Mouse (Mus musculus): ENCODE data around the gene Plekhm2. TPM values are rescaled to one million over a fixed set of nuclear protein-coding genes. Genes with fewer than 3 reads are reported as not detected.

Gene Plekhm2
- polyA plus RNA-seq, 1 experiment from 2014 or later, result 0.91 TPM

DNA sequence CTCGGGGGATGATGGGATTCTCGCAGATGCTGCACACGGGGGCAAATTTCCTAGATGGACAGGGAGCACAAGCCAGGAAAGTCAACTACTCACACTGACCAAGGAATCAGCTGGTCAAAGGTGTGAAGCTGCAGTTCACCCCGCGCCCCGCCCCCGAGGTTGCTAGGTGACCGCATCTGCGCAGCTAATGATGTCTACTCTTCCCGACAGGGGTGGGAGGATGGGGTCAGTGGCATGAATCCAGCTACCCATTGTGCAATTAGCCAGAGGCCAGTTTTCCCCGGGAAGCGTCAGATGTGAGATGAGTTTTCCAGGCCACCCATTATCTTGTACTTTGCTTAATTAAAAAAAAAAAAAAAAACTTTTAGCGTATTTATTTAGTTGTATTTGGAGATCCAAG, 83.6 kb downstream of the Plekhm2 start:
- DNase-seq, result no peak
- 76% methylated on average over 13 of the region's 13 CpGs for WGBS (ENCODE audit: insufficient replicate concordance)

DNA sequence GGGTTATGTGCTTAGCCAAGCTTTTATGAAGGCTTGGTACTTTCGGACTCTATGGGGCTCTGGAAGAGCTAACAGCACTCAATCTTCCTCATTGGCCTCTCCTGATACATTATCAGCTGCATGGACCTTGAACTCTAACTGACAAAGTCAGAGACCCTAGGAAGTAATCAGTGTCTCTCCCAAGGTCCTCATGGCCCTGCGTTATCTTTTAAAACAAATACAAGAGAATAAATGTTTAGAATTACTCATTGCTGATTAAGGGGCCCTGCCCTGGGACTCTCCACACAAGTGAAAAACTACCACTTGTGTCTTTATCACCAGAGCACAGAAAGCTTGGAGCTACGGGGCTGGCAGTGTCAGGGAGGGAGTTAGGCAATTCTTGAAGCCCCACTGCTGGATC, 85.9 kb downstream of the Plekhm2 start:
- Histone ChIP-seq H3K27ac (no peak overlapping the region), H3K36me3 (no peaks in the 10 kb centered on the region), H3K4me1 (replicated peaks) (peaks cover 19% of the 10 kb centered on the region), H3K4me2 (no peak overlapping the region), H3K27me3 (0 out of 2 replicates have a peak, but pooled peaks cover 3% of the 10 kb centered on the region), H3K4me3 (replicated peaks) (no peak overlapping the region), H3K9me3 (replicated peaks) (peaks cover 3% of the 10 kb centered on the region; the same call in 1 of the 2 replicates), H3K9ac (no peak overlapping the region)
- 6% methylated on average over 3 of the region's 3 CpGs for WGBS (ENCODE audit: insufficient replicate concordance)
- ATAC-seq (ENCODE audit: low read depth), result peak; percentile 80
- DNase-seq, result peak; percentile 39

More for the DNA sequence above, 83.6 kb downstream of the Plekhm2 start:
- Histone ChIP-seq H3K4me2 (no peak overlapping the region), H3K36me3 (no peaks in the 10 kb centered on the region), H3K4me1 (replicated peaks) (peaks cover 15% of the 10 kb centered on the region), H3K9ac (no peak overlapping the region), H3K27ac (no peak overlapping the region), H3K27me3 (no peaks in the 10 kb centered on the region), H3K4me3 (replicated peaks) (no peak overlapping the region), H3K9me3 (replicated peaks) (peaks cover 3% of the 10 kb centered on the region; the same call in 1 of the 2 replicates)
- no peak for ATAC-seq (ENCODE audit: low read depth)

DNA sequence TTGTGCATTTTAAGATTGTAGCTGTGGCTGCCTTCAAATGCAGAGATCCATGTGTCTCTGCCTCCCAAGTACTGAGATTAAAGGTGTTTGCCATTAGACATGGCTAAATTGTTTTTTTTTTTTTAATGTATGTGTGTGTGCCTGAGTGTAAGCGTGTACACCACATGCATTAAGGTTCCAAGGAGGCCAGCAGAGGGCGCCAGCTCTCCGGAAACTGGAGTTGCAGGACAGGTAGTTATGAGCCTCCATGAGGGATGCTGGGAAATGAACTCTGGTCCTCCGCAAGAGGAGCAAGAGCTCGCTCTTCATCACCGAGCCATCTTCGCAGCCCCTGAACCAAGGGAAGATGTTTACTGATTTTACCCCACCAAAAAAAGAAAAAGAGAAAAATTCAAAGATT, 87.8 kb downstream of the Plekhm2 start:
- Histone ChIP-seq H3K9me3 (replicated peaks) (peaks cover 3% of the 10 kb centered on the region; the same call in 1 of the 2 replicates), H3K4me3 (replicated peaks) (no peak overlapping the region), H3K4me1 (replicated peaks) (peaks cover 19% of the 10 kb centered on the region), H3K4me2 (no peak overlapping the region), H3K27ac (no peak overlapping the region), H3K36me3 (no peaks in the 10 kb centered on the region), H3K9ac (no peak overlapping the region), H3K27me3 (0 out of 2 replicates have a peak, but pooled peaks cover 13% of the 10 kb centered on the region)
- ATAC-seq (ENCODE audit: low read depth), result no peak
- no peak for DNase-seq
- 74% methylated on average over 7 of the region's 7 CpGs for WGBS (ENCODE audit: insufficient replicate concordance)

DNA sequence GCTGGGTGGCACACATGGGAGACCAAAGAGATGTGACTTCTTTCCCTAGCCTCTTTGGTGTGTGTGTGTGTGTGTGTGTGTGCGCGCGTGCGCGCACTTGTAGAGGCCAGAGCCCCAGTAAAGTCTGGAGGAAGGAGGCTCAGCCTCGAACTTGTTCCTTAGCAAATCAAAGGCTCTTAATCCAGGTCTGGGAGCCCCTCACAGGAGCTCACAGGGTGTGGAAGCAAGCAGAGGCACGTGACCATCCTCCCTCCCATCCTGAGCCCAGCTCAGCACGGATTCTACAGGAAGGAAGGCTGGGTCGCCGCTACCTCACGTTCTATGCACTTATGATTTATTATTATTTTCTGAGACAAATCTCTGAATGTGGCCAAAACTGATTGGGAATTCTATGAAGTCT, 88.3 kb downstream of the Plekhm2 start:
- no peaks in the 10 kb centered on the region for H3K36me3 ChIP-seq
- H3K4me3 ChIP-seq (replicated peaks), result no peak overlapping the region
- DNase-seq (no peak), ATAC-seq (ENCODE audit: low read depth) (no peak)
- H3K9me3 ChIP-seq (replicated peaks), result peaks cover 3% of the 10 kb centered on the region; the same call in 1 of the 2 replicates
- H3K27me3 ChIP-seq, result 0 out of 2 replicates have a peak, but pooled peaks cover 13% of the 10 kb centered on the region
- 76% methylated on average over 11 of the region's 11 CpGs for WGBS (ENCODE audit: insufficient replicate concordance)
- H3K27ac ChIP-seq, result no peak overlapping the region
- H3K4me2 ChIP-seq, result no peak overlapping the region
- no peak overlapping the region for H3K9ac ChIP-seq
- H3K4me1 ChIP-seq (replicated peaks), result peaks cover 20% of the 10 kb centered on the region

Other genes starting within 250 kb of the Plekhm2 start
- not detected in 2 replicates for gene Clcnkb, start 248.9 kb downstream of the Plekhm2 start, polyA plus RNA-seq (2015; fragmentation: Nextera tagmentation; extraction: Ambion mirVana)
- 0.03 and 0.23 TPM in 2 replicates for gene Hspb7, start 244.1 kb downstream of the Plekhm2 start, polyA plus RNA-seq (2015; fragmentation: Nextera tagmentation; extraction: Ambion mirVana)
- not detected in 2 replicates for gene Srarp, start 228.8 kb downstream of the Plekhm2 start, polyA plus RNA-seq (2015; fragmentation: Nextera tagmentation; extraction: Ambion mirVana)
- 9.5 and 11.4 TPM in 2 replicates for gene Zbtb17, start 220.2 kb downstream of the Plekhm2 start, polyA plus RNA-seq (2015; fragmentation: Nextera tagmentation; extraction: Ambion mirVana)
- 4.2 and 4.8 TPM in 2 replicates for gene Spen, start 126.3 kb downstream of the Plekhm2 start, polyA plus RNA-seq (2015; fragmentation: Nextera tagmentation; extraction: Ambion mirVana)
- 1.9 and 2.4 TPM in 2 replicates for gene Fblim1, start 58.8 kb downstream of the Plekhm2 start, polyA plus RNA-seq (2015; fragmentation: Nextera tagmentation; extraction: Ambion mirVana)
- 3.6 and 3.7 TPM in 2 replicates for gene Tmem82, start 46.3 kb downstream of the Plekhm2 start, polyA plus RNA-seq (2015; fragmentation: Nextera tagmentation; extraction: Ambion mirVana)
- 0.07 and 0.13 TPM in 2 replicates for gene Slc25a34, start 41.1 kb downstream of the Plekhm2 start, polyA plus RNA-seq (2015; fragmentation: Nextera tagmentation; extraction: Ambion mirVana)
- 0.46 TPM in 1 of 2 replicates, not detected in the other for gene Rsc1a1, start 20.7 kb upstream of the Plekhm2 start, polyA plus RNA-seq (2015; fragmentation: Nextera tagmentation; extraction: Ambion mirVana)
- gene Ddi2, start 58.5 kb upstream of the Plekhm2 start, polyA plus RNA-seq (2015; fragmentation: Nextera tagmentation; extraction: Ambion mirVana), result 15.0 and 19.1 TPM in 2 replicates
- 18.4 and 18.5 TPM in 2 replicates for gene Agmat, start 81.8 kb upstream of the Plekhm2 start, polyA plus RNA-seq (2015; fragmentation: Nextera tagmentation; extraction: Ambion mirVana)
- gene Dnajc16, start 126.0 kb upstream of the Plekhm2 start, polyA plus RNA-seq (2015; fragmentation: Nextera tagmentation; extraction: Ambion mirVana), result 2.1 and 2.2 TPM in 2 replicates
- 9.1 and 11.0 TPM in 2 replicates for gene Casp9, start 128.7 kb upstream of the Plekhm2 start, polyA plus RNA-seq (2015; fragmentation: Nextera tagmentation; extraction: Ambion mirVana)
- 0.18 and 0.36 TPM in 2 replicates for gene Cela2a, start 161.3 kb upstream of the Plekhm2 start, polyA plus RNA-seq (2015; fragmentation: Nextera tagmentation; extraction: Ambion mirVana)
- gene Ctrc, start 181.5 kb upstream of the Plekhm2 start, polyA plus RNA-seq (2015; fragmentation: Nextera tagmentation; extraction: Ambion mirVana), result not detected in 2 replicates
- gene Efhd2, start 210.0 kb upstream of the Plekhm2 start, polyA plus RNA-seq (2015; fragmentation: Nextera tagmentation; extraction: Ambion mirVana), result 51.5 and 52.9 TPM in 2 replicates

Measured in liver, embryonic 13.5 days (tissue).